Mouse (Mus musculus) kidney, adult 2 months (tissue): Measurements from ENCODE around the gene Timp3. TPM values are rescaled to one million over a fixed set of nuclear protein-coding genes. Genes with fewer than 3 reads are reported as not detected.

ENCODE experiments used
- DNase-seq: peaks from one replicate; pipeline ENCODE4 v3.0.0; 2021
- H3K27ac ChIP-seq: fragments of 200-500 bp; 2 replicates; pipeline ENCODE4 v1.5.1; 2012; ENCODE audit warnings: low read depth, low read length, control low read depth, inconsistent platforms; ENCODE audit not compliant: insufficient read depth
- H3K27me3 ChIP-seq: fragments of 200-500 bp; replicated peaks from 2 replicates; pipeline ENCODE4 v1.6.1; 2012; ENCODE audit warnings: mild to moderate bottlenecking, moderate library complexity, low read length, inconsistent platforms; ENCODE audit not compliant: control insufficient read depth, insufficient read depth
- H3K36me3 ChIP-seq: fragments of 200-500 bp; 2 replicates; pipeline ENCODE4 v1.6.1; 2012; ENCODE audit warnings: mild to moderate bottlenecking, moderate library complexity, low read length, inconsistent platforms; ENCODE audit not compliant: control insufficient read depth, insufficient read depth
- H3K4me1 ChIP-seq: fragments of 200-500 bp; 2 replicates; pipeline ENCODE4 v1.6.1; 2011; ENCODE audit warnings: low read length; ENCODE audit not compliant: control insufficient read depth, insufficient read depth
- H3K4me3 ChIP-seq: fragments of 200-500 bp; 2 replicates; pipeline ENCODE4 v1.5.1; 2011; ENCODE audit warnings: mild to moderate bottlenecking, low read depth, low read length, control low read depth; ENCODE audit not compliant: insufficient read depth
- CTCF ChIP-seq: fragments of 200-500 bp; conservative IDR thresholded peaks from 2 replicates; pipeline ENCODE4 v1.5.1; 2011; ENCODE audit warnings: low read depth, mild to moderate bottlenecking, control low read depth, low read length, moderate library complexity, mixed read lengths; ENCODE audit not compliant: insufficient read depth, insufficient read length
- POLR2A ChIP-seq: fragments of 200-500 bp; IDR thresholded peaks from one replicate; pipeline ENCODE4 v1.6.1; 2011; ENCODE audit warnings: low read depth, low read length, control low read depth
- WGBS: fragments of 180-500 bp; shearing (Covaris S2); methylation state at CpG from one replicate; pipeline ENCODE4 v1.1.7; 2018; 5-methylcytosine and 5-hydroxymethylcytosine counted together
- polyA plus RNA-seq: library from polyadenylated mRNA; depleted of rRNA; stranded (reverse); fragments of >200 nt; gene quantifications from 2 replicates; pipeline ENCODE4 v1.2.3, GENCODE M21; 2012

Timp3 gene
- polyA plus RNA-seq, 1 experiment, result 609 TPM

DNA sequence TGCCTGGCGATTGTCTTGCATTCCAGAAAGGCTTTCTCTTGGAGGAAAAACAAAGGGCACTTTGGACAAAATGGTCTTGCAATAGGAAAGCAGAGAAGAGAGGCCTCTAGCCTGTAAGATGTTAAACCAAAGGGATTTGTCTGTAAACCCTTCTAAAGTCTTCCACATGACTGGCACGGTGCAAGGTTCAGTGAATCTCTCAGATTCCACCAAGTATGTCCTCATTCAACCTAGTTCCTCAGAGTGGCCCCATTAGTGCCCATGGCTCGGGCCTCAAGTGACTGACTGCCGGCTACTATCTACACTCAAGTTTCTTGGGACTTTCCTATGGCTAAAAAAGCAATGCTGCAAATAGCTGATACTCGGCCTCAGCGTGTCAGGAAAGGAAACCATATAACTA lies 1.8 kb upstream of the Timp3 start:
- H3K27ac ChIP-seq, result peak overlapping the region; percentile 98
- H3K4me3 ChIP-seq, result no peak overlapping the region
- H3K27me3 ChIP-seq, result no peaks in the 10 kb centered on the region
- WGBS, result 58% methylated on average over 6 of the region's 6 CpGs
- TF ChIP-seq POLR2A (peak; percentile 12), CTCF (no peak)
- no peaks in the 10 kb centered on the region; the same call in 1 of the 2 replicates for H3K36me3 ChIP-seq
- DNase-seq, result peak; percentile 89
- peaks cover 30% of the 10 kb centered on the region for H3K4me1 ChIP-seq

DNA sequence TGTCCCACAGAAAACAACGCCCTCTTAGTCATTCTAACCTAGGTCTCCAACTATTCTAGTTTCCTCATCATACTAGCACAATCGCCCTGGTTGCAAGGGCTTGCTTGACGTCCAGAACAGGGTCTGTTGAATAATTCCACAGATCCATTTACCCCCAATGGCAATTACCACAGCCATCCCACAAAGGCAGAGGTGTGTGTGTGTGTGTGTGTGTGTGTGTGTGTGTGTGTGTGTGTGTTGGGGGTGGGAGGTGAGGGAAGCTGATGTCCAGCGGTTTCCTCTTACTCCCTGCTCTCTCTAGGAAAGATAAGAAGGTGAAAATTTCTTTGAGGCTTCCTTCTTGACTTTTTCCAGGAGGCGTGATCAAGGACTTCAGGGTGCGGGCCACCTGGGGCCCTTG lies 377 bp upstream of the Timp3 start:
- H3K36me3 ChIP-seq, result peaks cover 9% of the 10 kb centered on the region
- no peak for DNase-seq
- WGBS, result 48% methylated on average over 6 of the region's 6 CpGs
- peaks cover 33% of the 10 kb centered on the region for H3K4me1 ChIP-seq
- H3K27ac ChIP-seq, result peak overlapping the region; percentile 76
- H3K4me3 ChIP-seq, result peak overlapping the region; percentile 62
- TF ChIP-seq CTCF (no peak), POLR2A (no peak)
- no peaks in the 10 kb centered on the region for H3K27me3 ChIP-seq

DNA sequence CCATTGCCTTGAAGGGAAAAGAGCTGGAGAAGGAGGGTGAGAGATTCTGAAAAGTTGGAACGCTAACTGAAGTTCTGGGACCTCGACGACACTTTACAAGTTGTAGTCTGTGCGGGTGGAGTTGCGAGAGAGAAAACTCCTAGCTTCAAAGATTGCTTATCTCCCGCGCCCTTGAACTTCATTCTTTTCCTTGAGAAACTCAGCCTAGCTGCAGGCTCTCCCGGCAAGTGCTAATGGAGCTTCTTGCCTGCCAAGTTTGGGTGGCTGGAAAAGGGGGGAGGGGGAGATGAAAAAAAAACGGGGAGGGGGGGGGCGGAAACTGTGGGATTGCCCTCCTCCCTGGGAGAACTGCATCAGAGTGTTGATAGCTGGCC lies 932 bp downstream of the Timp3 start:
- Histone ChIP-seq H3K4me1 (peaks cover 24% of the 10 kb centered on the region), H3K4me3 (peak overlapping the region; percentile 95), H3K27ac (peak overlapping the region; percentile 90), H3K36me3 (peaks cover 12% of the 10 kb centered on the region), H3K27me3 (no peaks in the 10 kb centered on the region)
- WGBS, result 3% methylated on average over 10 of the region's 10 CpGs
- no peak for TF ChIP-seq CTCF
- TF ChIP-seq POLR2A, result no peak
- no peak for DNase-seq

DNA sequence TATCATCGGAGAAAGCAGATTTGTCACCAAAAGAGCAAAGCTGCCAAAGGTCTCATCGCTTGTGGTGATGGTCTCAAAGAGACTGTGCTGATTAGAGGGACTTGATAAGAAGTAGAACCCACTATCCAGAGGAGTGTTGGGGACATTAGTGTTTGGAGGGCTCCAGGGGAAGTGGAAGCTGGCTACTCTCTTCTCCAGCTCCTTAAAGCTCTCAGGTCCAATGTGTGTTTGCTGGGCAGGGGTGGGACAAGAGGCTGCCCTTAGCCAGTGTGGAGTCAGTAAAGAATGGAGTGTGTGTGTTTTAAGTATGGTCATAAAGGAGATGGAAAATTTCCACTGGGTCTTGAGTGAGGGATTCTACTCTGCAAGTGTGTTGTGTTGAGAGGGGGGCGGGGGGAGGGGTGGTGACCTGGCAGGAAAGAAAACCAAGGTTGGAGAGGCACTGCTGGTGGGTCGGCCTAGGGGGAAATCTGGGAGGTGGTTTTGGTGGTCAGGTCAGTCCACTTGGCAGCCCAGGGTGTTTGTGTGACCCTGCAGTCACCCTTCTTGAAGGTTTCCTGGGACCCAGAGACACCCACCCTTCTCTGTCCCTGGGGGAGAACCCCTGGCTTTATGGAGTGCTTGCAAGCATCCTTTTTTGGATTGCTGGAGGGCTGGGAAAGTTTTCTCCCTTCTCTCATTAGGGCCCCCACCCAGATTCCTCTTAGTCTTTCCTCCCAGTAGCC lies 1.6 kb downstream of the Timp3 start:
- Histone ChIP-seq H3K27me3 (no peaks in the 10 kb centered on the region), H3K27ac (peak overlapping the region; percentile 90), H3K36me3 (peaks cover 16% of the 10 kb centered on the region), H3K4me3 (peak overlapping the region; percentile 95), H3K4me1 (peaks cover 18% of the 10 kb centered on the region; the same call in 1 of the 2 replicates)
- DNase-seq, result peak; percentile 64
- TF ChIP-seq CTCF (no peak), POLR2A (peak; percentile 15)
- 7% methylated on average over 4 of the region's 4 CpGs for WGBS

DNA sequence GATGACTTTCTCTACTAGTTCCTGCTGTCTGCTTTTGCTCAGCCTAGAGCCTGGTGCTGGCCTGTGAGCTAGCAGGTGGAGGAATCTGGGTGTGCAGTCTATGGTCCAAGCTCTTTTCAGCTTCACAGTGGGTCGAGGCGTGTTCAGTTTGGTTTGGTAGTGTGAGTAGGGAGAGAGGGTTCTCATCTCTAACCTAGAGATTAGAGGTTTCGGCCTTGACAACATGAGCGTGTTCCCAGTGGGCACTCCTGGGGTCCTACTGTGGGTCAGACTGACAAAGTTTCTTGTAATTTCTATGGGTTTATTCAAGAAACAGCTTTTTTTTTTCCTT lies 2.1 kb downstream of the Timp3 start:
- peaks cover 21% of the 10 kb centered on the region for H3K36me3 ChIP-seq
- WGBS, result 10% methylated on average over 4 of the region's 4 CpGs
- H3K27ac ChIP-seq, result peak overlapping the region; percentile 90
- H3K4me1 ChIP-seq, result peaks cover 20% of the 10 kb centered on the region; the same call in 1 of the 2 replicates
- DNase-seq, result no peak
- TF ChIP-seq POLR2A (no peak), CTCF (no peak)
- no peaks in the 10 kb centered on the region for H3K27me3 ChIP-seq
- peak overlapping the region; percentile 95 for H3K4me3 ChIP-seq

DNA sequence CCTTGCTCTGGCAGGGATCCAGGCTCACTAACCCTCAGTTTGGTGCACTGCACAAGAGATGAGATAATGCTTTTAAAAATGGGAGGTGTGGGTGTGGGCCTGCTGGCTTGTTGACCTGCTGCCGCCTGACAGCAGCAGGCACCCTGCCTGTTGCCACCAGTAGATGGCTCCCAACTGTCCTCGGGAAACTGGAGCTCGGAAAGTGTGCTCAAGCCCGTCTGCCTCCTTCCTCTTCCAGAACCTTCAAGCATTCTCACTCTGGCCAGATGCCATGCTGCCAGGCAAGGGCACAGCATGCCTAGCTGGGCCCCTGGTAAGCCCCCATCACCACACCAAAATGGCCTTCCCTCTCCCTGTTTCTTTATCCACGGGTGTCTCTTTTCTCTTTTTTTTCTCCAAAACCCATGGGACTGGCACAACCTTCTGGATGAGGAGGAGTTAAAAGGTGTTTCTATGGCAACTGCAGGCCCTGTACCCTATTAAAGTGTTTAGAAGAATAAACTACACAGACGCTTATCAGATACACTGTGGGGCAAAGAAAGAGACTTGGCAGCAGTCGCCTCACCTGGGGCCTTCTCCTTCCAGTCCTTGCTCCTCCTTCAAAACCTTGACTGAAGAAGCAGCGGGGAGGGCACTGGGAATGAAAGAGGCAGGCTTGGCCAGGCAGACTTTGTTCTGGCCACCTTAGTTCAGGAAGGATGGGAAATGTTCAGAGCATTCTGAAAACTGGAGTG lies 2.8 kb downstream of the Timp3 start:
- peak; percentile 91 for DNase-seq
- Histone ChIP-seq H3K27ac (peak overlapping the region; percentile 90), H3K4me3 (peak overlapping the region; percentile 95), H3K27me3 (no peaks in the 10 kb centered on the region), H3K36me3 (peaks cover 25% of the 10 kb centered on the region), H3K4me1 (peaks cover 21% of the 10 kb centered on the region)
- 4% methylated on average over 8 of the region's 8 CpGs for WGBS
- peak; percentile 44 for TF ChIP-seq POLR2A
- TF ChIP-seq CTCF, result peak; percentile 90

DNA sequence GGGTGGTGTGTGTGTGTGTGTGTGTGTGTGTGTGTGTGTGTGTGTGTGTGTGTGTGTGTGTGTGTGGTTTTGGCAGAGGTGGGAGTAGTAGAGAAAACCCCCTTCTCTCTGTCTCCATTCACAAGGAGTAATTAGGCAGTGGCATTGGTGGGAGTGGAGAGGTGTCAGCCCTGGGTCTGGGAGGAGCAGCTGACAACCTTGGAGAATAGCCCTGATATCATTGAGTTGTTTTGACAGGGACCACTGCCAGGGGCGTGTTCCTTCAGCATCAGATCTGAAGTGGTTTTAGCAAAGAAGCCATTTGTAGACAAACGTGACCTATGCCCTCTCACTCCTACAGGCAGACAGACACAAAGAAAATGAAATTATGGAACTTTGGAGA lies 3.3 kb downstream of the Timp3 start:
- TF ChIP-seq POLR2A, result no peak
- no peak for TF ChIP-seq CTCF
- Histone ChIP-seq H3K4me1 (peaks cover 26% of the 10 kb centered on the region), H3K27me3 (no peaks in the 10 kb centered on the region), H3K27ac (peak overlapping the region; percentile 90), H3K4me3 (peak overlapping the region; percentile 95), H3K36me3 (peaks cover 27% of the 10 kb centered on the region)
- 22% methylated on average over 2 of the region's 2 CpGs for WGBS
- no peak for DNase-seq
